Mouse (Mus musculus): Measurements from ENCODE around the gene Mctp1. TPM values are rescaled to one million over a fixed set of nuclear protein-coding genes. Genes with fewer than 3 reads are reported as not detected.
A peak's percentile ranks its signal among the peaks of the same experiment; 100 is the strongest.

The Mctp1 gene
- total and polyA plus RNA-seq, 2 experiments from 2014 or later, result 7.2 to 13.5 TPM

DNA sequence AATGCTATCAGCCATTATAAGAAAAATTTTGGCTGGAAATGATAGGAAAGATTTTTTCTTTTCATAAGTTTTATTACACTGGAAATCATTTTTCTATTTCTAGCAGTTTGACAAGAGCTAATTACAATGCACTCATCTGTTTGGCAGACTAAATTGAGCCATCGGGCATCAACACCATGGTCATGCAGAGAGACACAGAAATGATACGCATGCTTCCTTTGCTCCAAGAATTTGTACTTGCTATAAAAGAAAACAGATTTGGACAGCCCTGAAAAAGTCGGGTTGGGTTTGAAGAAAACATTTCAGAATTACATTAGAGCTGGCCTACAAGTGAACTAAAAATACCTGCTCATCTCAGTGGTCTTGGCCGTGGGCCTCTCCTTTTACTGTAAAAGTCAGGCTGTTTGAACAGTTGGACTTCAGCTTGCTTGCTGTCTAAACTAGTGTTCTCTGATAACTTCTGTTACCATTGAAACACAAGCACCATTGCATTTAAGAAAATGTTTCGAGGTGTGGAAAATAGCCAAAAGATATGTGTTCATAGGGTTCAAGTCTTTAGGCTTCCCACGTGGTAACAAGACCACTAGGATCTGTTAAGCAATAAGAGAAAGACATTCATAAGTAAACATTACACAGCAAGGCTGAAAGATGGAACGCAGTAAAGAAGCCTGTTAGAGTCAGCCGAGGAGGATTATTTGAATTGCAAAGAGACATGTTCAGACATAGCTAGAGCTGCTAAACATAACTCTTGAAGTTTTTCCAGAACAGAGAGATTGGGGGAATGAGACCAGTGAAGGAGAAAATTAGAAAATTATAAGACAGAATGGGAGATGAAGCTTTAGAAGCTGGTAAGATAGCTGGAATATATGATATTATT lies 493.8 kb downstream of the Mctp1 start:
- Histone ChIP-seq H3K4me3 (ENCODE audit: low read depth, low read length) (no peak overlapping the region), H3K27ac (ENCODE audit: low read depth, low read length) (peak overlapping the region; percentile 67), H3K4me2 (ENCODE audit: low read depth) (no peak overlapping the region), H3K36me3 (ENCODE audit: insufficient read depth) (no peaks in the 10 kb centered on the region), H3K27me3 (ENCODE audit: insufficient read depth, low read length) (no peaks in the 10 kb centered on the region), H3K9ac (no peak overlapping the region), H3K4me1 (ENCODE audit: insufficient read depth) (no peaks in the 10 kb centered on the region), H3K9me3 (ENCODE audit: low read length) (no peaks in the 10 kb centered on the region)
- no peak for TF ChIP-seq CTCF (IDR thresholded peaks at IDR 0.05; ENCODE audit: low read depth)
- ATAC-seq, result peak; percentile 84
- 59% methylated on average over 8 of the region's 8 CpGs for WGBS
- DNase-seq, result peak; percentile 61

DNA sequence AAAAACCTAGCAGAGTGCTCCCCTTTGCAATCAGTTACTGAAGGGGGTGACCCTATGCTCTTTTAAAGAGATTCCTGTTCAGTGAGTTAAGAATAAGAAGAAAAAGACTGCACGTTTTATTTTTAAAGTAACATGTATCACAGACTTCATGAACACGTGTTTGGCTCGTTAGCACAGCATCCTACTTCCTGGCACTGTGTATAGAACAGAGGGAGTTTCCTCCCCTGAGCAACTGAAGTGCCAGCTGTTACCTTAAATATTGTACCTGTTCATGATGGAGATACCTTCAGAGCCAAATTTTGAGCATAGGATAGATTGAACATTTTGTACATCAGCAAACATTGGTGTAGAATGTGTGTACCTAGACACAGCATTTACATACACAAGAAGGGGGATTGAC lies 494.7 kb downstream of the Mctp1 start:
- no peaks in the 10 kb centered on the region for H3K36me3 ChIP-seq (ENCODE audit: insufficient read depth)
- ATAC-seq, result peak; percentile 66
- H3K4me3 ChIP-seq (ENCODE audit: low read depth, low read length), result no peak overlapping the region
- H3K4me1 ChIP-seq (ENCODE audit: insufficient read depth), result no peaks in the 10 kb centered on the region
- no peak for TF ChIP-seq CTCF (IDR thresholded peaks at IDR 0.05; ENCODE audit: low read depth)
- DNase-seq, result peak; percentile 59
- no peaks in the 10 kb centered on the region for H3K9me3 ChIP-seq (ENCODE audit: low read length)
- H3K9ac ChIP-seq, result no peak overlapping the region
- no peaks in the 10 kb centered on the region for H3K27me3 ChIP-seq (ENCODE audit: insufficient read depth, low read length)
- 25% methylated on average over 3 of the region's 3 CpGs for WGBS
- no peak overlapping the region for H3K27ac ChIP-seq (ENCODE audit: low read depth, low read length)
- H3K4me2 ChIP-seq (ENCODE audit: low read depth), result no peak overlapping the region

DNA sequence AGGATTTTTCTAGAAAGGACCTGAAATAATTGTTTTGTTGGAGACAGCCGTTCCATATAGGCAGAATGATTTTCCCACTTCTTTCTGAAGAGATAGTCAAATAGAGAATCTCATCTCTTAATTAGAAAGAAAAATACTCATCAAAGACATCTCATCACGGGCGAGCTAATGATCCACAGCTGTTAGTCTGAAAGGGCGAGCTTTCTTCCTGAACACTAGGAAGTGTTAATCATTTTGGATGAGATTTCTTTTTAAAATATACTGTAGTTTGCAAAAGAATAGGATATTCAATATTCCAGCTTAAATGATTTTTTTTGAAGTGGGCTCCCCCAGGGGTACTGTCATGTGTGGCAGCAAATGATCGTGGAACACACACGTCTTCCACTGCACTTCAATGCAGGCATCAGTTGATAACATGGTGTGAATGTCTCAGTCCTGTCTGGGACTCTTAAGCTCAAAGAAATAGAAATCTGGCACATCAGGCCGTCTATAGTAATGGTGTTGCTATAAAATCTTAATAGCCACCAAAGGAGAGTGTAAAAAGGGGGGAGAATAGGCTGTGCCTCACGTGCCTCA lies 500.3 kb downstream of the Mctp1 start:
- Histone ChIP-seq H3K27ac (ENCODE audit: low read depth, low read length) (no peak overlapping the region), H3K4me2 (ENCODE audit: low read depth) (no peak overlapping the region), H3K9me3 (ENCODE audit: low read length) (no peaks in the 10 kb centered on the region), H3K27me3 (ENCODE audit: insufficient read depth, low read length) (no peaks in the 10 kb centered on the region), H3K4me3 (ENCODE audit: low read depth, low read length) (no peak overlapping the region), H3K36me3 (ENCODE audit: insufficient read depth) (no peaks in the 10 kb centered on the region), H3K9ac (no peak overlapping the region), H3K4me1 (ENCODE audit: insufficient read depth) (no peaks in the 10 kb centered on the region)
- ATAC-seq (peak; percentile 64), DNase-seq (no peak)
- WGBS, result 46% methylated on average over 8 of the region's 8 CpGs
- TF ChIP-seq CTCF (IDR thresholded peaks at IDR 0.05; ENCODE audit: low read depth), result no peak

DNA sequence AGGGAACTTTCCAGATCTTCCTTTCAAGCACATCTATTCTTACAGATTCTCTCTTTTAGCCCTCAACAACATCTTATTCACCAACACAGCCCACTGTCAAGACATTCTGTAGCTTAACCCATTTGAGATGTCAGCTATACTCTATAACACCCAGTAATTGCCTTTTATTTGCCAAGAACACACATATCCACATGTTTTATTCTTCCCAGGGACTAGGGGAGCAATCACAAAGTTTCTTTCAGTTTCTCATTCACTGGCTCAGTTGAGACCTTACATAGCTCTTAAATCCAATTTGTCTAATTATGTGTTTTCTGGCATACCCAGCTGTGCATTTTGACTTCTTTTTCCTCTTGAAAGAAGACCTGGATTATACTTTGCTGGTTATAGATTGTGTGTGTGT lies 508.7 kb downstream of the Mctp1 start:
- Histone ChIP-seq H3K36me3 (ENCODE audit: insufficient read depth) (no peaks in the 10 kb centered on the region), H3K9me3 (ENCODE audit: low read length) (no peaks in the 10 kb centered on the region), H3K27ac (ENCODE audit: low read depth, low read length) (no peak overlapping the region), H3K4me2 (ENCODE audit: low read depth) (no peak overlapping the region), H3K4me3 (ENCODE audit: low read depth, low read length) (no peak overlapping the region), H3K27me3 (ENCODE audit: insufficient read depth, low read length) (no peaks in the 10 kb centered on the region), H3K9ac (no peak overlapping the region), H3K4me1 (ENCODE audit: insufficient read depth) (no peaks in the 10 kb centered on the region)
- ATAC-seq (no peak), DNase-seq (no peak)
- no peak for TF ChIP-seq CTCF (IDR thresholded peaks at IDR 0.05; ENCODE audit: low read depth)

DNA sequence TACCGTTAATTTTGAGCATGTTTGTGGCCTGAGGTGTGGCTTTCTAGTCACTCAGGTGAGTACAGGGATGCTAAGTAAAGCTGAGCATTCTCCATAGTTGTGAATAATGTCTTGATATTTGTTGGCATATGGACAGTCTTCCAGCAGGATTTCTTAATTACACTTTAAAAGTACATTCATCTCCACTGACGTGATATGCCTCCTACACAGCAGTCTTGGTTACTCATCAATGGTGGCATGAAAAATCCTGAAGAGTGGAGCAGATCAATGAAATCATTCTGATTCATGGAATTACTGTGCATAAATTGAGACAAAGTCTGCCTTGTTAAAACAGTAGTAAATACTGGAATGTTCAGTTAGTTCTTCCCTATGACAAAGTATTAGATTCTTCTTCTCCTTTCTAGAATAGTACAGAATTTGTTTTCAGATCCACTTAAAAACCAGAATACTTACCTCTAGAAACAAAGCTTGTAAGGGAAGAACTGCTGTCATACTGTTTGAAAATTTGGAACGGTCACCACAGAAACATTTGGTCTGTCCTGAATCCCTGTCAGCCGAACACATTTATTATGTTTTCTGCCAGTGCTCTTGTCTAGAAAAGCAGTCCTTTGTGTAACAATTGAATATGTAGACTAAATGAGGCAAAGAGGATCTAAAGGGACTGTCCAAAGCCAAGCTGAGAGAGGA lies 511.6 kb downstream of the Mctp1 start:
- no peak overlapping the region for H3K4me2 ChIP-seq (ENCODE audit: low read depth)
- 65% methylated on average over 4 of the region's 4 CpGs for WGBS
- no peak overlapping the region for H3K27ac ChIP-seq (ENCODE audit: low read depth, low read length)
- H3K27me3 ChIP-seq (ENCODE audit: insufficient read depth, low read length), result no peaks in the 10 kb centered on the region
- H3K4me3 ChIP-seq (ENCODE audit: low read depth, low read length), result no peak overlapping the region
- H3K9ac ChIP-seq, result no peak overlapping the region
- H3K36me3 ChIP-seq (ENCODE audit: insufficient read depth), result no peaks in the 10 kb centered on the region
- DNase-seq (no peak), ATAC-seq (no peak; the same call in 1 of the 2 replicates)
- no peaks in the 10 kb centered on the region for H3K9me3 ChIP-seq (ENCODE audit: low read length)
- TF ChIP-seq CTCF (IDR thresholded peaks at IDR 0.05; ENCODE audit: low read depth), result no peak
- H3K4me1 ChIP-seq (ENCODE audit: insufficient read depth), result no peaks in the 10 kb centered on the region

DNA sequence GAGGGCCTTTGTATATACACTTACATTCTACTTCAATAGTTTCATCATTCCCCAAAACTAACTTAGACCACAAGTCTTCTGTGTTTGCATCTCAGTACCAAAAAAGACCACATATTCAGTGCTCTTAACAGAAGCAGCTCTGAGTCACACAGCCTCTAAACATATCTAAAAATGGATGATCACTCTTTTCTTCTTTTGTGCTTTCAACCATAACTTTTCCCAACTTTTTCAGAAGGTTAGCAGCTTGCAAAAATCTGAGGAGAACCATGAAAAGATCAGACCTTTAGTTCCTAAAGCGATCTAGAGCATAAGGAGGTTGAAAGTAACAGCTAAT lies 512.1 kb downstream of the Mctp1 start:
- DNase-seq (no peak), ATAC-seq (no peak)
- Histone ChIP-seq H3K9ac (no peak overlapping the region), H3K9me3 (ENCODE audit: low read length) (no peaks in the 10 kb centered on the region), H3K36me3 (ENCODE audit: insufficient read depth) (no peaks in the 10 kb centered on the region), H3K4me3 (ENCODE audit: low read depth, low read length) (no peak overlapping the region), H3K27ac (ENCODE audit: low read depth, low read length) (no peak overlapping the region), H3K4me1 (ENCODE audit: insufficient read depth) (no peaks in the 10 kb centered on the region), H3K27me3 (ENCODE audit: insufficient read depth, low read length) (no peaks in the 10 kb centered on the region), H3K4me2 (ENCODE audit: low read depth) (no peak overlapping the region)
- 89% methylated on average over 1 of the region's 1 CpGs for WGBS
- no peak for TF ChIP-seq CTCF (IDR thresholded peaks at IDR 0.05; ENCODE audit: low read depth)

DNA sequence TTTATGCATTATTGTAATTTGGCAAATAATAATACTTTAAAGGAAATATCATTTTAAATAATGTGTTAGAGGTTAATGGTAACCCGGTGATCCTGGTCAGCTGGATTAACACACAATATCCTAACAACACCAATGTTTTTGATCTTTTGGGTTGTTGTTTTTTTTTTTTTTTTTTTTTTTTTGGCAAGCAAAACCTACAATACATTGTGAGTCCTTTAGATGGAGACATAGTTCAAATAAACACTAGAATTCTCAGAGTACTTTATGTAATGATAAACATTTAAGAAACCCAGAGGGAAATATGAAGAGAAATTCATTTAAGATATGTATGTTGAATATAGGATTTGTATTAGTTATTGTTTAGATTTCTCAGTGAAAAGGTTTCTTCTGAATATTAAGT lies 534.0 kb downstream of the Mctp1 start:
- H3K9ac ChIP-seq, result no peak overlapping the region
- TF ChIP-seq CTCF (IDR thresholded peaks at IDR 0.05; ENCODE audit: low read depth), result 0 out of 2 replicates have a peak, but pooled peaks have one; percentile 3
- no peak overlapping the region for H3K4me3 ChIP-seq (ENCODE audit: low read depth, low read length)
- 94% methylated on average over 1 of the region's 1 CpGs for WGBS
- ATAC-seq, result no peak
- H3K36me3 ChIP-seq (ENCODE audit: insufficient read depth), result no peaks in the 10 kb centered on the region
- DNase-seq, result no peak
- H3K4me1 ChIP-seq (ENCODE audit: insufficient read depth), result no peaks in the 10 kb centered on the region
- H3K4me2 ChIP-seq (ENCODE audit: low read depth), result no peak overlapping the region
- H3K27ac ChIP-seq (ENCODE audit: low read depth, low read length), result no peak overlapping the region
- H3K27me3 ChIP-seq (ENCODE audit: insufficient read depth, low read length), result no peaks in the 10 kb centered on the region
- H3K9me3 ChIP-seq (ENCODE audit: low read length), result no peaks in the 10 kb centered on the region

All from forebrain, postnatal 0 days (tissue).